Mouse (Mus musculus) liver, embryonic 11.5 days (tissue): ENCODE measurements around the gene Il6. TPM values are rescaled to one million over a fixed set of nuclear protein-coding genes. Genes with fewer than 3 reads are reported as not detected.

Experiments used
- polyA plus RNA-seq: library from polyadenylated mRNA; unstranded; fragments of >200 nt; fragmentation: Nextera tagmentation; extraction: Ambion mirVana; gene quantifications from 2 replicates; pipeline ENCODE4 v1.2.1, GENCODE M21; 2014

Gene Il6
- polyA plus RNA-seq, 1 experiment from 2014 or later = not detected

Other genes starting within 250 kb of the Il6 start
- gene Tyms, start 60.5 kb downstream of the Il6 start, polyA plus RNA-seq = 344 and 357 TPM in 2 replicates
- 0.18 and 0.35 TPM in 2 replicates for gene Garem2, start 92.0 kb downstream of the Il6 start, polyA plus RNA-seq
- gene 3110082J24Rik, start 93.0 kb downstream of the Il6 start, polyA plus RNA-seq = not detected in 2 replicates
- gene Hadha, start 142.0 kb downstream of the Il6 start, polyA plus RNA-seq = 122 and 128 TPM in 2 replicates
- gene Hadhb, start 142.1 kb downstream of the Il6 start, polyA plus RNA-seq = 145 and 167 TPM in 2 replicates
- not detected in 2 replicates for gene Adgrf3, start 192.6 kb downstream of the Il6 start, polyA plus RNA-seq
- 28.2 and 31.3 TPM in 2 replicates for gene Selenoi, start 219.5 kb downstream of the Il6 start, polyA plus RNA-seq